Mouse (Mus musculus): ENCODE measurements around the gene Zic5.

DNA sequence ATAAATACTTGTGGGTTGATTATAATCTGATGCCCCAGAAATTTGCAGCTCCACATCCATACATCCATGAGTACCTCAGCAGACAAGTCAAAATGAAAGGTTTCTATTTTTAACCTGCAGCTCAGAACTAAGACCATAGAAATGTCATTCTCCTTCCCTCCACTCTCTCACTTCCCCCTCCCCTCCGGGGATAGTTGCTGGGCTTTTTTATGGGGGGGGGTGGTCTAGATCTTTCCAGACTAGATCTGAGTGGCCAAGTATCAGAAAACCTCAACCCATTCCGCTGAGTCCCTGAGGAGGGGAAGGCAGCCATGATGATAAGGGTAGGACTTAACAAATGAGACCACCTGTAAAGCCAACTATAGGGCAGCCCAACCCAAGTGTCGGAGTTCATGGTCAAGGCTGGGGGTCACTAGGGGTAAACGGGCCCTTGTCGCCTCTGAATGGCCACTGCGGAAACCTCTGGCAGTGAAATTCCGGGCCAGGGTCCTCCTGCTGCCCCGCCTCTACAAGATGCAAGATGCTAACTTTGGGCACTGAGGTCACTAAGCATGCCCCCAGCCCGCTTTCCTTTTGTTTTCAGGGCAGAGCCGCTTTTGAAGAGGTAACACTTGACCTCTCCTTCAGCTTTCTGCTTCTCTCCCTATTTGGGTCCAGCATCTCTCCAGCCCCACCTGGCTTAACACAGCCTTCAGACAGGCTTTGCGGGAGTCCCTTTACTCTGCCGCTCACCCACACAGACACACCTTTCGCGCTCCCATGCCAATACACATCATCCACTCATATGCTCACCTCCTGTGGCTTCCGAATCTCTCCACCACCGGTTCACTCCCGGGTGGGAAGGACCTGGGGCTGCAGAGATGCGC, 18.3 kb upstream of the Zic5 start:
- TF ChIP-seq CTCF (IDR thresholded peaks at IDR 0.05; ENCODE audit: low read depth) (no peak), EP300 (IDR thresholded peaks at IDR 0.05; ENCODE audit: low read depth) (no peak)

Measured in heart, postnatal 0 days (tissue).